Mouse (Mus musculus): ENCODE measurements around the gene Tmem216.
A peak's percentile ranks its signal among the peaks of the same experiment; 100 is the strongest.

Tmem216 gene

DNA sequence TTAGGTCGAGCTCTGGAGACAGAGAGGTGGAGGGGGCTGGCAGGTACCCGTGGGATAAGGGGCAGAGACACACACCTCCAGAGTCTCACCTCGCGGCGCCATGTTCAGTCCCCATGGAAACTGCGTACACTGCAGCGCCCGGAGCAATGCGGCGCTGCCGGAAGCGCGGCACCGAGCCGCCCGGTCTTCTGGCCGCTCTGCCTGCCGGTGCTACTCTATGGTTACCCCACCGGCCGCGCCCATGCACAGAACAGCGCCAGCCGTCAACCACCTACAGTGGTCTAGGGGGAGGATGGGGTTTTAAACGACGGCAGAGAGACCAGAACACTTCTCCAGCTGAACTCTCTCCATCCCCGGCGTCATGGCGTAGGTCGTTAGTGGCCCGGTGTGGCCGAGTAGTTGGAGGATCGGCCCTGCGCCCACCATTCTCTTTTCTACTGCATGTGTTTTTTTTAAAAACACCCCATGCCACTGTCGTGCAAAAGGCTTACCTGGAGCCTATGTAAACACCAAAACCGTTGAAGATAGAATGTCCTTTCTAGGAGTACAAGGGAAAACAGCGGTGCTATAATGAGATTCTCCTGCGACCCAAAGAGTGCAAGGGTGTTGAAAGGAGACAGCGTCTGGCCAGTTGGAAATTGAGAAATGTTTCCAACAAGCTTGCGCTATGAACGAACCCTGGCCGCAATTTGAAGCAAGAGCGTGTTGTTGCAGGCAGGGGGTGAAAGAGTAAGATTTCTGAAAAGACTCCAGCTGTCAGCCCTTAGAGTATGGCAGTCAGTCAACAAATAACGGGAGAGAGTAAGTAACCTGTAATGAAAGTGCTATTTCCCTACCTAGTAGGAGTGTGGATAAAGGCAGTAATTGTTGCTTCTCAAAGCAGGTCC is at the start of gene Tmem216:
Gene Tmem216 (minus strand): TSS at position 615 of the 887 bp plus-strand sequence.
- peak; percentile 78 to 79 for DNase-seq

- DNase-seq: peak; percentile 98 to 99
These were observed 49.4 kb upstream of the Tmem216 start, which contains the start of the genes Ddb1 and Tkfc for GRCm38 (mm10) chr19:10605293-10605900. Gene Ddb1, plus strand, starts transcription at chr19:10605327. Gene Tkfc, minus strand, starts transcription at chr19:10605654.

DNA sequence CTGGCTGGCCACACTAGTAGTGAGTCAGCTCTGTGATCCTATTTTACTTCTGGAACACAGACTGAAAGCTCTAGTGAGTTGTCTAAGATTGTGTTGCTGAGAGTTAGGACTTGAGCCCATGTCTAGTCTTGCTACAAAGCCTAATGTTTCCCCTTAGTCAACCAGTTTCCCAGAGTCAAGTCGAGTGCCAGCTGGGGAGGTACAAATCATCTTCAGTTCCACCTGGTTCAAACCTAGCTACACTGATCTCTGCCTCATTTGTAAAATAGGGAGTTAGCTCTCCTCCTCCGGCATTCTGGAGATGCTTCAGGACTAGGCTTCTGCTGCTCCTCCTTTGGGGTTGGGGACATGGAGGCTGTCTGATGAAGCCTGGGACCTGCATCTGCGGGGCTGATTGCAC is 48.5 kb upstream of the Tmem216 start:
- DNase-seq: no peak

GRCm38 (mm10) chr19:10603660-10604523 is 47.9 kb upstream of the Tmem216 start:
- DNase-seq: peak; percentile 84 to 86

- DNase-seq: peak; percentile 86 to 92
These were observed 46.7 kb upstream of the Tmem216 start for GRCm38 (mm10) chr19:10602787-10603186.

GRCm38 (mm10) chr19:10602247-10602769 is 46.3 kb upstream of the Tmem216 start:
- no peak for DNase-seq

DNA sequence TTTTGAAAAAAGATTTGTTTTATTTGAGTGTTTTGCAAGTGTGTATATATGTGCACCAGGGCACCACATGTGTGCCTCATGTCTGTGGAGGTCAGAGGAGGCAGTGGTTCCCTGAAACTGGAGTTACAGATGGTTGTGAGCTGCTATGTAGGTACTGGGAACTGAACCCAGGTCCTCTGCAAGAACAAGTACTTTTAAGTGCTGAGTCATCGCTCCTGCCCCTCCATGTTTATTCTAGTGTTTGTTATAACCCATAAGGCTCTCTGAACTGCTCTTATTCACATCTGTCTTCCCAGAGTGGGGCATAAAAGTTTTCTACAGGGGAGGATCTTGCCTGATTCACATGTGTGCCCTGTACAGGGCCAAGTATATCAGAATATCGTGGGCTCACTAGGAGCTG is 43.6 kb upstream of the Tmem216 start:
- DNase-seq: no peak

DNA sequence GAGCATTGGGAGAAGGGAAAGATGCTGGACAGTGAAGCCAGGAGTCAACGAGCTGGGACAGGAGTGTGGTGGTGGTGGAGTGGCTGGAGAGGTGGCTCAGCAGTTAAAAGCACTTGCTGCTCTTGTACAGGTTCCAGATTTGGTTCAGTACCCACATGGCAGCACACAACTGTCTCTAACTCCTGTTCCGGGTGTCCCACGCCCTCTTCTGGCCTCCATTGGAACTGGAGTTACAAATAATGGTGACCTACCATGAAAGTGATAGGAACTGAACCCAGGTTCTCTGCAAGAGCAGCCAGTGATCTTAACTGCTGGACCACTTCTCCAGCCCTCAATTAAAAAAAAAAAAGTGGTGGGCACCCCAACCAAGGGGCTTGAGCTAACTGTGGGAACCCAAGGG is 42.1 kb upstream of the Tmem216 start:
- peak in 1 of 2 experiments; percentile 38 for DNase-seq

DNA sequence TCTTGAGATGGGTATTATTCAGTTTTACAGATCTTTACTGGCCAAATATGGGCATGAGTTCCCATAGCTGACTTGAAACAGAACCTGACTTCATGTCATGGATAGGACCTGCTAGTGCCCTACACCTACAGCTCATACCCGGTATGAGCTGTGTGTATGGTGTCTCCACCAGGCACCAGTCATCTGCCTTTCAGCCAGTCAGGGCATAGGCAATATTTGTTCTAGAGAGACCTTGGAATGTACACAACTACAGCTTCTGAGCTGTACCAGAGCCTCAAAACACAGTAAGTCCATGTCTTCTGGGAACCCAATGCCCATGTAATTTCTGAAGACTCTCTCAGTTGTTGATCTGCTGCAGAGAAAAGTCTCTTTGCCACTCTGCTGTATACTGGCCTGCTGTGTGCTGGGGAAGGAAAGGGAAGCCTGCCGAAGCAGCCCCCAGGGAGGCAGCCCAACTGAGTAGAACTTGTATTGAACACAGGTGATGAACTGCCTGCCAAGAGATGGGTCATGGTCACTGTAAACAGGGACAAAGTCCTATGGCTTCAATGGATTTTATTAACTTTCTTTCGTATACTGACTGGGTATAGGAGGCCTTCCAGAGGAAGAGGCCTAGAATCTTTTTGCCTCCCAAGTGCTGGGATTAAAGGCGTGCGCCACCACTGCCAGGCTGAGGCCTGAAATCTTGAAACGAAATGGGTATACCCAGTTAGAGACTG is 35.8 kb upstream of the Tmem216 start:
- DNase-seq: no peak

DNA sequence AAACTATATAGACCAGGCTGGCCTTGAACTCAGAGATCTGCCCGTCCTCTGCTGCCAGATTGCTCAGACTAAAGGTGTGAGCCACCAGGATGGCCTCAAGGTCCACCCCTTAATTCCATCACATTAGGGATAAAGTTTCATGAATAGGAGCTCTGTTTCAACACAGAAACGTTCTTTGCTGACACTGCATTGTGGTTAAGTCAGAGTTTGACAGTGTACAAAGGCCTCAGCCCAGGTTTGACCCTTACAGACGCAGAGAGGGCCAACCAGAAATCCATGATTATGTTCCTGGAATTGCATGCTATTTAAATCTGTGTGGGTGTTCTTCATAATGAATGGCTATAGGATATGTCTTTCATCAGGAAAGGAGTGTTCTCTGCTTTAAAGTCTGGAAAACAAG is 34.3 kb upstream of the Tmem216 start:
- no peak for DNase-seq

DNA sequence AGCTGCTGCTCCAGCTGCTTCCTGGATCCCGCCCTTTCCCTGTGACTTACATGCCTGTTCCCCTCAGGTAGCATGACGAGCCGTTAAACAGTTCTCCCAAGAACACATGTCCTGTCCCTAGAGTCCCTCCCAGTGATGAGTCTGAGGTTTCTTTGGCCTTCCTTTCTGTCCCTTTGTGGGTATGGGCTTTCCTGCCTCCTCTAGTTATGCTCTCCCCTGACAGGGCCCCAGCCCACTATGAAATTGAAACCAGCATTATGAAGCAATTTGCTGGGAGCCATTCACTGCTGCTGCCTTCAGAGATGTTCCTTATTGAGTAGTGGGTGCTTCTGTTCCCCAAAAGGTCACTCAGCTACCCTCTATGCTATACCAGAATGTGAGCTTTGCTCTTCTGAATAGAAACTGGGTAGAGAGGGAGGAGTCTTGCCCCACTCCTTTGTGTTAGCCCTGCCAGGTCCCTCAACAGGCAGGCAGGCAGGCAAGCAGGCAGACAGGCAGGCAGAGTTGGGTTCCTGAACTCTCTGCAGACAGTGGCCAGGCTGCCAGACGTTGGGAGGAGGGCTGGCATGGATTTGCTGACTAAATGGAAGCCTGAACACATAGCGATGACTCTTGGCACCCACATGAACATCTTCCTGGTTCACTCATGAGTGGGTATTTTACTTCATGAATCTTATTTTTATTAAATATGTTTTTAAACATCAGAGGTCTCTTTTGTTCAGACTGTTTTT is 33.3 kb upstream of the Tmem216 start:
- DNase-seq: no peak

DNA sequence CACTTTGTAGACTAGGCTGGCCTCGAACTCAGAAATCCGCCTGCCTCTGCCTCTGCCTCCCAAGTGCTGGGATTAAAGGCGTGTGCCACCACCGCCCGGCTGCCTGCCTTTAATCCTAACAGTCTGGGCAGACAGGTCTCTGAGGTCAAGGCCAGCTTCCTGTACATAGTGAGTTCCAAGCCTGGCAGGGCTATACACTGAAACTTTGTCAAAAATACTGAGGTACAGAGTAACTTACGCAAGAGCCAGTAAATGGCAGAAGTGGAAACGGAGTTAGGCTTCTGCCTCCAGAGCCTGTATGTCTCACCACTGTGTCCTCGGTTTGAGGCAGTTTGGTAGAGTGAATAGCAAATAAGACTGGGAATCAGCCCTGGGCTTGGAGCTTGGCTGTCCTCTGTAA is 31.2 kb upstream of the Tmem216 start:
- DNase-seq: no peak

DNA sequence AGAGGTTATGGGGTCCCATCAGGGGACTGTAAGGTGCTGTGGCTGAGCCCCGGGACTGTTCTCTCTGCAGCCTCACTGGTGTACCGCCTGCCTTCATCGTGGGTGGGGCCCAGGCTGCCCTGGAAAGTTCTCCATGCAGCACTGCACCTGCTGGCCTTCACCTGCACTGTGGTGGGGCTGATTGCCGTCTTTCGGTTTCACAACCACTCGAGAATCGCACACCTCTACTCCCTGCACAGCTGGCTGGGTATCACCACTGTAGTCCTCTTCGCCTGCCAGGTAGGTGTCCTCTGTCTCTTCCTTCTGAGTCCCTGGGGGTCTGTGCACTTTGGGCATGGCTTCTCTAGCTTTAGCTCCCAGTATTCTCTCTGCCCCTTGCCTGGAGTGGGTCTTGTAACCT is 29.1 kb upstream of the Tmem216 start:
- DNase-seq: no peak

DNA sequence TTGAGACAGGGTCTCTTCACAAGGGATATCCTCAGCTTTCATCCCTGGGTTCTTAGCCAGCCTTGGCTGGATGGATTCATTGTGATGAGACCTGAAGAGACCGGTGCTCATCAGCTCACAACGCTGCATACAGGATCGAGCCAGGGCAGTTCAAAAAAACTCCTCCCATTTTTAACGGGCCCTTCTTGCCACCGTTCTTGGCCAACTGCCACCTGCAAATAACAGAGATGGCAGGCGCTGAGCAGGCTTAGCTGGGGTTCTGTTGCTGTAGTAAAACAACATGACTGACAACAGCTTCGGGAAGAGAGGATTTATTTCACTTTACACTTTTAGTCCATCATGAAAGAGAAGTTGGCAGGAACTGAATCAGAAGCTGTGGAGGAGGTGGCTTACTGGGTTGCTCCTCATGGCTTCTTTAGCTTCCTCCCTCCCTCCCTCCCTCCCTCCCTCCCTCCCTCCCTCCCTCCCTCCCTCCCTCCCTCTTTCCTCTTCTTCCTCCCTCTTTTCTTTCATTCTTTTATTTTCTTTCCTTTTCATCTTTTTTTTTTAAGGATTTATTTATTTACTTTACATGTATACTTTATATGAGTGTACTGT is 27.6 kb upstream of the Tmem216 start:
- no peak for DNase-seq

GRCm38 (mm10) chr19:10581984-10582383 is 25.9 kb upstream of the Tmem216 start:
- DNase-seq: no peak

- DNase-seq: no peak
These were observed 24.7 kb upstream of the Tmem216 start for GRCm38 (mm10) chr19:10580761-10581160.

- DNase-seq: no peak
These were observed 24.1 kb upstream of the Tmem216 start for GRCm38 (mm10) chr19:10580102-10580501.

DNA sequence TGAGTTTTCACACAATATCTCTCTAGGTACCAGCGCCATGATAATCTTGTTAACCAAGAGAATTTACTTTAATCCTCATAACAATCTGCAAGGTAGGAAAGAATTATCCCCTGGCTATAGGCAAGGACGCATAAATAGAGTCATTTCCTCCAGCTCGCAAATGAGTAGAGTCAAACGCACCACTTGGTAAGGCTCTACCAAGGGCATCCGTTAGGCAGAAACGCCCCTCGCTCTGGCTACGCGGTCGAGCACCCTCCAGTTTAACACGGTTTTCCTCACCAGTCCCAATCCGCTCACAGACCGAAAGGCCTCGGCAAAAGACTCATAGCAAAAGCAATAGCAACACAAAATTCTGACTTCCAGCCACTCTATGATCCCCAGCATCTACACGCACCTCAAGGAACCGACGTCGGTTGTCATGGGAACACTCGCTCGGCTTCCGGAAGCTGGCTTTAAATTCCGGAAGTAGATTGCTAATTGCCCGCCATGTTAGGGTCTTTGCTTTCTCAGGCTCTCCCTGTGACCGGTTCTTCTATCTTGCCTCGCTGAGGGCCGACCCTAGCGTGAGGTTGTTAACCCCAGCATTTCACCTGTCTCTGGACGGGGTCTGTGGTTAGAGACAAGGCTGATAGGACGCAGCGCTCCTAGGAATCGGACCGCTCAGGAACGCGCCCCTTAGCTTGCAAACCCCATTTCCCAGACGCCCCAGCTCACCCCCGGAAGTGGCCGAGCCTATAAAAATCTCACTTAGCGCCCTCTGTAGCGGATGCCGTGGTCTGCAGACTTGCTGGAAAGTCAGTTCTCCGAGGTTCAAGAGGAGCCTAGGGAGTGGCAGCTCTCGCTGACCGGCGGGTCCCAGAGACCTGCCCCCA is 20.9 kb upstream of the Tmem216 start, which contains the start of the genes Cyb561a3 and Tmem138:
Gene Cyb561a3 (plus strand): TSS at position 483 of the 872 bp plus-strand sequence.
Gene Tmem138 (minus strand): TSS at position 673 of the 872 bp plus-strand sequence.
- peak; percentile 93 to 94 for DNase-seq

- DNase-seq: no peak
These were observed 13.6 kb upstream of the Tmem216 start for GRCm38 (mm10) chr19:10569627-10570026.

DNA sequence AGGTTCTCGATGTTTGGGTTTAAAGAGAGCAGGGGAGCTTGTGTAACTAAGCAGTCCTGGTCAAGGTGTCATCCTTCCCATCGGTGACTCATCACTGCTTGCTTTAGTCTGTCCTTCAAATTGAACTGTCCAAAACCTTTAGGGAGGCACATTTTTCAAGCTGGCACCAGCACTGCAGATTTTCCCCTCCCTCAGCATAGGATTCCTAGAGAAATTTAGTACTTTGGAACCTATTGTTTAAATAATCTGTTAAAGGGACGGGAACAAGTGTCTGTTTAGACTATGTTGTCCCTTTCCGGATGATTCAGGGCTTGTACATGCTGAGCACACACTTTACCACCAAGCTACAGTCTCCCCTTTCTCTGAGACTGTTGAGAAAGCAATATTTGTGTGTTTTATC is 9.2 kb upstream of the Tmem216 start:
- DNase-seq: no peak

Data from kidney, adult 8-10 months (tissue).